Comparison of ENCODE assay signal across 7 mouse cellular contexts in genomic region chr1:167271304-167271703, GRCm38 (mm10). TPM values are rescaled to one million over a fixed set of nuclear protein-coding genes. Genes with fewer than 3 reads are reported as not detected.
DNase-seq lines count a peak whose midpoint lies in the region; ATAC-seq and TF ChIP-seq lines count a peak whose summit lies in the region.

No protein-coding gene starts in this region.

- intact Hi-C loops in left cerebral cortex, postnatal 10 days (cut with DNase I), result no loop called here

- H3K79me2 ChIP-seq in myocyte (ENCODE audit: control insufficient read depth, insufficient read depth), result peaks cover 81% of the 10 kb centered on the region

- TF ChIP-seq POLR2A in myocyte (IDR thresholded peaks at IDR 0.05; ENCODE audit: insufficient read length, low read depth), result no peak

- H3K36me3 ChIP-seq in lung, embryonic 16.5 days (ENCODE audit: control insufficient read depth, insufficient read depth, low read length), result no peaks in the 10 kb centered on the region
- H3K36me3 ChIP-seq in embryonic facial prominence, embryonic 10.5 days (replicated peaks), result peaks cover 29% of the 10 kb centered on the region
- H3K36me3 ChIP-seq in intestine, embryonic 15.5 days, result no peaks in the 10 kb centered on the region
- no peaks in the 10 kb centered on the region for H3K36me3 ChIP-seq in myocyte (ENCODE audit: control insufficient read depth, insufficient read depth)

- WGBS in lung, embryonic 16.5 days, result 31% methylated on average over 4 of the region's 4 CpGs
- 35% methylated on average over 4 of the region's 4 CpGs for WGBS in embryonic facial prominence, embryonic 10.5 days
- WGBS in intestine, embryonic 15.5 days, result 45% methylated on average over 4 of the region's 4 CpGs

- H3K4me2 ChIP-seq in lung, embryonic 16.5 days (ENCODE audit: low read depth, low read length), result no peak overlapping the region
- H3K4me2 ChIP-seq in intestine, embryonic 15.5 days (replicated peaks), result no peak overlapping the region
- peak overlapping the region; percentile 82 for H3K4me2 ChIP-seq in myocyte (ENCODE audit: low read depth)

- no peak for ATAC-seq in lung, embryonic 16.5 days (ENCODE audit: low read depth)
- peak; percentile 24; the same call in 1 of the 2 replicates for ATAC-seq in intestine, embryonic 15.5 days

- no peaks in the 10 kb centered on the region for H3K27me3 ChIP-seq in lung, embryonic 16.5 days (ENCODE audit: control insufficient read depth, insufficient read depth, low read depth, low read length)
- no peaks in the 10 kb centered on the region for H3K27me3 ChIP-seq in embryonic facial prominence, embryonic 10.5 days (replicated peaks; ENCODE audit: low read depth, poor library complexity, severe bottlenecking)
- 0 out of 2 replicates have a peak, but pooled peaks cover 3% of the 10 kb centered on the region for H3K27me3 ChIP-seq in intestine, embryonic 15.5 days (replicated peaks)
- no peaks in the 10 kb centered on the region for H3K27me3 ChIP-seq in myocyte (ENCODE audit: control insufficient read depth, insufficient read depth, insufficient read length)

- H3ac ChIP-seq in myocyte (ENCODE audit: control insufficient read depth, insufficient read length), result no peak overlapping the region

- H3K27ac ChIP-seq in lung, embryonic 16.5 days (ENCODE audit: low read length), result peak overlapping the region; percentile 59
- peak overlapping the region; percentile 48; the same call in 1 of the 2 replicates for H3K27ac ChIP-seq in embryonic facial prominence, embryonic 10.5 days (replicated peaks)
- H3K27ac ChIP-seq in intestine, embryonic 15.5 days, result no peak overlapping the region

- no peak overlapping the region for H3K4me3 ChIP-seq in lung, embryonic 16.5 days (ENCODE audit: low read length)
- H3K4me3 ChIP-seq in embryonic facial prominence, embryonic 10.5 days, result peak overlapping the region; percentile 38; the same call in 1 of the 2 replicates
- no peak overlapping the region for H3K4me3 ChIP-seq in intestine, embryonic 15.5 days (replicated peaks)
- no peak overlapping the region for H3K4me3 ChIP-seq in myocyte

- no peak overlapping the region for H3K9ac ChIP-seq in lung, embryonic 16.5 days (ENCODE audit: low read length)
- no peak overlapping the region for H3K9ac ChIP-seq in intestine, embryonic 15.5 days

- no peak for DNase-seq in lung, adult 18-20 months
- no peak for DNase-seq in embryonic facial prominence, embryonic 10.5 days (ENCODE audit: low spot score)
- DNase-seq in layer of hippocampus, adult 9-11 months, result no peak
- DNase-seq in left cerebral cortex, postnatal 10 days (ENCODE audit: extremely low spot score in 1 of 2, low spot score in 2 of 2), result no peak

- no peaks in the 10 kb centered on the region for H3K9me3 ChIP-seq in lung, embryonic 16.5 days (ENCODE audit: control insufficient read depth, low read length)
- H3K9me3 ChIP-seq in embryonic facial prominence, embryonic 10.5 days, result no peaks in the 10 kb centered on the region
- no peaks in the 10 kb centered on the region for H3K9me3 ChIP-seq in intestine, embryonic 15.5 days

- peaks cover 53% of the 10 kb centered on the region for H3K4me1 ChIP-seq in lung, embryonic 16.5 days (replicated peaks; ENCODE audit: control insufficient read depth, insufficient read depth, low read length)
- H3K4me1 ChIP-seq in embryonic facial prominence, embryonic 10.5 days, result peaks cover 75% of the 10 kb centered on the region
- peaks cover 44% of the 10 kb centered on the region for H3K4me1 ChIP-seq in intestine, embryonic 15.5 days (replicated peaks)

TF ChIP-seq in myocyte, 11 proteins besides CTCF, POLR2A, EP300 and RAD21:
- TF ChIP-seq POLR2AphosphoS2 (IDR thresholded peaks at IDR 0.05; ENCODE audit: insufficient read length, low read depth), result no peak
- TF ChIP-seq REST (IDR thresholded peaks at IDR 0.05; ENCODE audit: insufficient read depth, insufficient read length), result no peak
- no peak for TF ChIP-seq MYOG (IDR thresholded peaks at IDR 0.05; ENCODE audit: control insufficient read depth in 1 of 3, insufficient read depth in 1 of 3, insufficient read length in 2 of 3, low read depth in 2 of 3)

RNA-seq across cellular contexts. Expression of gene Uck2, which starts 13.8 kb away (rescaled TPM):
- polyA plus RNA-seq in lung, embryonic 16.5 days (2015; fragmentation: Nextera tagmentation; extraction: Ambion mirVana), result 65.9 and 70.8 TPM in 2 replicates
- 120 and 128 TPM in 2 replicates for polyA plus RNA-seq in embryonic facial prominence, embryonic 10.5 days (2016; fragmentation: Nextera tagmentation; extraction: Ambion mirVana)
- polyA plus RNA-seq in intestine, embryonic 15.5 days (2015; fragmentation: Nextera tagmentation; extraction: Ambion mirVana), result 49.5 and 52.3 TPM in 2 replicates
- polyA plus RNA-seq in myocyte (2012; fragmentation: generic; extraction: Trizol), result 66.7 TPM
- total RNA-seq in left cerebral cortex, postnatal 10 days (2021), result 10 to 100 TPM; 76.6 to 78.0 TPM

RNA-seq across cellular contexts. Expression of gene Tmco1, which starts 36.9 kb away (rescaled TPM):
- 123 and 125 TPM in 2 replicates for polyA plus RNA-seq in lung, embryonic 16.5 days (2015; fragmentation: Nextera tagmentation; extraction: Ambion mirVana)
- polyA plus RNA-seq in embryonic facial prominence, embryonic 10.5 days (2016; fragmentation: Nextera tagmentation; extraction: Ambion mirVana), result 65.4 and 65.7 TPM in 2 replicates
- 101 and 109 TPM in 2 replicates for polyA plus RNA-seq in intestine, embryonic 15.5 days (2015; fragmentation: Nextera tagmentation; extraction: Ambion mirVana)
- 57.2 TPM for polyA plus RNA-seq in myocyte (2012; fragmentation: generic; extraction: Trizol)
- total RNA-seq in left cerebral cortex, postnatal 10 days (2021), result 10 to 100 TPM; 40.3 to 42.0 TPM
